Mouse (Mus musculus) lung, adult 2 months (tissue): ENCODE data around the gene Prss53.

Experiments
- CTCF ChIP-seq: fragments of 200-500 bp; IDR thresholded peaks from 2 replicates; pipeline ENCODE4 v1.5.1; 2011; ENCODE audit warnings: mild to moderate bottlenecking, low read length, control low read depth; ENCODE audit not compliant: insufficient read depth
- POLR2A ChIP-seq: fragments of 200-500 bp; IDR thresholded peaks from 2 replicates; pipeline ENCODE4 v1.6.1; 2011; ENCODE audit warnings: low read depth, mild to moderate bottlenecking, control low read depth, low read length, borderline replicate concordance; ENCODE audit errors: extremely low read depth

DNA sequence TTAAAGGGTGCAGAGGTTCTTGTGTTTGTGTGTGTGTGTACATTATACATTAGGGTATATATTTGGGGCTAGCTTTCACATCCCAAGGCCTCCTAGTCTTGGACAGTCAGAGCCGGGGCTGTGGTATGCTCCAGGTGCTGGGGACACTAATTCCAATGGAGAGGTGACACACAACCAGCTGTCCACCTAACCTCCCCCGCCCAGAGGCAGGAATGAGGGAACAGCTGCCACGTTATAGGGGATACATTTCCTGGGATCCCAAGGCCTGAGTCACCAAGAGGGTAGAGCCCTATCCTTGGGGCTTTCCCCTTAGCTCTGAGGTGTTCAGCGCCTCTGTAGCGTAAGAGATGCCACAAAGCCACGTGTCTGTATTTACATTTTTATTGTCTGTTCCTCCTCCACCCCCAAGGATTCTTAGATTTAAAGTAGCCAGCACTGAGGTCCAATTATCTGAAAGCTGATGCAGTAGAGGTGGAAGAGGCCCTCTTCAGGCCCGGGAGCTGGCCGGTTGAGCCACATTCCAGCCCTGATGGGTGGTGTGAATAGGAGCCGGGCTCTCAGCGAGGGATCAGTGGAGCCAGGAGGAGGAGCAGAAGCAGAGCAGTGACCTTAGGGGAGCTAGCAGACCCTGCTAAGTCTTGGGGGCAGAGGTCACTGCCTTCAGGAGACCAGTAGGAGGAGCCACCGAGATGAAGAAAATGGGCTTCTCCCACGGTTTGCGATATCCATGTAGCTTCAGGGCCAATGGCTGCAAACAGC, 41.7 kb upstream of the Prss53 start:
- TF ChIP-seq CTCF (no peak), POLR2A (no peak)
